Mouse (Mus musculus): ENCODE measurements around the gene Homer2. TPM values are rescaled to one million over a fixed set of nuclear protein-coding genes. Genes with fewer than 3 reads are reported as not detected.
A peak's percentile ranks its signal among the peaks of the same experiment; 100 is the strongest.

Gene Homer2
- polyA plus RNA-seq, 1 experiment from 2014 or later = 36.7 TPM

- H3K4me1 ChIP-seq = peaks cover 7% of the 10 kb centered on the region; the same call in 1 of the 2 replicates
- H3K27me3 ChIP-seq = no peaks in the 10 kb centered on the region
- no peak overlapping the region for H3K4me2 ChIP-seq (replicated peaks)
- 84% methylated on average over 4 of the region's 4 CpGs for WGBS
- no peak overlapping the region for H3K4me3 ChIP-seq
- no peak overlapping the region for H3K27ac ChIP-seq
- H3K9me3 ChIP-seq = no peaks in the 10 kb centered on the region
- no peaks in the 10 kb centered on the region for H3K36me3 ChIP-seq
- no peak for ATAC-seq (ENCODE audit: low FRiP score, low read depth)
- no peak overlapping the region for H3K9ac ChIP-seq
Measured at GRCm38 (mm10) chr7:81566332-81566731, 141.0 kb downstream of the Homer2 start.

GRCm38 (mm10) chr7:81565381-81566055 lies 141.8 kb downstream of the Homer2 start:
- 30% methylated on average over 7 of the region's 7 CpGs for WGBS
- peak; percentile 57; the same call in 1 of the 2 replicates for ATAC-seq (ENCODE audit: low FRiP score, low read depth)
- H3K9me3 ChIP-seq = no peaks in the 10 kb centered on the region
- H3K4me1 ChIP-seq = peaks cover 9% of the 10 kb centered on the region; the same call in 1 of the 2 replicates
- no peaks in the 10 kb centered on the region for H3K27me3 ChIP-seq
- 0 out of 2 replicates have a peak overlapping the region, but pooled peaks have one; percentile 43 for H3K9ac ChIP-seq
- no peaks in the 10 kb centered on the region for H3K36me3 ChIP-seq
- H3K4me3 ChIP-seq = no peak overlapping the region
- no peak overlapping the region for H3K4me2 ChIP-seq (replicated peaks)
- H3K27ac ChIP-seq = no peak overlapping the region

- no peak overlapping the region for H3K4me2 ChIP-seq (replicated peaks)
- no peaks in the 10 kb centered on the region for H3K27me3 ChIP-seq
- WGBS = 74% methylated on average over 7 of the region's 7 CpGs
- H3K9ac ChIP-seq = no peak overlapping the region
- H3K4me3 ChIP-seq = no peak overlapping the region
- H3K36me3 ChIP-seq = no peaks in the 10 kb centered on the region
- ATAC-seq (ENCODE audit: low FRiP score, low read depth) = no peak
- no peaks in the 10 kb centered on the region for H3K9me3 ChIP-seq
- peaks cover 10% of the 10 kb centered on the region; the same call in 1 of the 2 replicates for H3K4me1 ChIP-seq
- H3K27ac ChIP-seq = no peak overlapping the region
Measured at GRCm38 (mm10) chr7:81564766-81565165, 142.6 kb downstream of the Homer2 start.

- H3K9me3 ChIP-seq = no peaks in the 10 kb centered on the region
- WGBS = 73% methylated on average over 4 of the region's 4 CpGs
- no peak for ATAC-seq (ENCODE audit: low FRiP score, low read depth)
- H3K4me3 ChIP-seq = no peak overlapping the region
- no peaks in the 10 kb centered on the region for H3K36me3 ChIP-seq
- no peaks in the 10 kb centered on the region for H3K27me3 ChIP-seq
- peaks cover 10% of the 10 kb centered on the region; the same call in 1 of the 2 replicates for H3K4me1 ChIP-seq
- no peak overlapping the region for H3K4me2 ChIP-seq (replicated peaks)
- H3K9ac ChIP-seq = no peak overlapping the region
- no peak overlapping the region for H3K27ac ChIP-seq
Measured at GRCm38 (mm10) chr7:81563506-81564015, 143.8 kb downstream of the Homer2 start.

- no peaks in the 10 kb centered on the region for H3K9me3 ChIP-seq
- H3K27me3 ChIP-seq = no peaks in the 10 kb centered on the region
- no peak overlapping the region for H3K4me2 ChIP-seq (replicated peaks)
- no peak overlapping the region for H3K4me3 ChIP-seq
- peaks cover 10% of the 10 kb centered on the region; the same call in 1 of the 2 replicates for H3K4me1 ChIP-seq
- no peaks in the 10 kb centered on the region for H3K36me3 ChIP-seq
- no peak overlapping the region for H3K9ac ChIP-seq
- no peak overlapping the region for H3K27ac ChIP-seq
- ATAC-seq (ENCODE audit: low FRiP score, low read depth) = no peak
- WGBS = 75% methylated on average over 5 of the region's 5 CpGs
Measured at GRCm38 (mm10) chr7:81561211-81561610, 146.1 kb downstream of the Homer2 start.

GRCm38 (mm10) chr7:81560101-81561049 lies 147.0 kb downstream of the Homer2 start:
- WGBS = 73% methylated on average over 8 of the region's 8 CpGs
- ATAC-seq (ENCODE audit: low FRiP score, low read depth) = no peak

GRCm38 (mm10) chr7:81559231-81559980 lies 147.9 kb downstream of the Homer2 start:
- Histone ChIP-seq H3K9me3 (0 out of 2 replicates have a peak, but pooled peaks cover 3% of the 10 kb centered on the region), H3K4me3 (no peak overlapping the region), H3K27me3 (no peaks in the 10 kb centered on the region), H3K36me3 (no peaks in the 10 kb centered on the region), H3K27ac (no peak overlapping the region), H3K4me1 (0 out of 2 replicates have a peak, but pooled peaks cover 4% of the 10 kb centered on the region), H3K9ac (no peak overlapping the region), H3K4me2 (replicated peaks) (no peak overlapping the region)
- ATAC-seq (ENCODE audit: low FRiP score, low read depth) = no peak
- 84% methylated on average over 14 of the region's 14 CpGs for WGBS

More at GRCm38 (mm10) chr7:81560101-81561049, 147.0 kb downstream of the Homer2 start:
- Histone ChIP-seq H3K4me3 (no peak overlapping the region), H3K36me3 (no peaks in the 10 kb centered on the region), H3K9ac (no peak overlapping the region), H3K27me3 (no peaks in the 10 kb centered on the region), H3K9me3 (no peaks in the 10 kb centered on the region), H3K4me1 (peaks cover 6% of the 10 kb centered on the region; the same call in 1 of the 2 replicates), H3K27ac (no peak overlapping the region), H3K4me2 (replicated peaks) (no peak overlapping the region)

- no peak overlapping the region for H3K27ac ChIP-seq
- H3K9ac ChIP-seq = no peak overlapping the region
- no peaks in the 10 kb centered on the region for H3K27me3 ChIP-seq
- ATAC-seq (ENCODE audit: low FRiP score, low read depth) = no peak
- 0 out of 2 replicates have a peak, but pooled peaks cover 4% of the 10 kb centered on the region for H3K4me1 ChIP-seq
- no peak overlapping the region for H3K4me2 ChIP-seq (replicated peaks)
- H3K4me3 ChIP-seq = no peak overlapping the region
- WGBS = 68% methylated on average over 4 of the region's 4 CpGs
- 0 out of 2 replicates have a peak, but pooled peaks cover 3% of the 10 kb centered on the region for H3K9me3 ChIP-seq
- no peaks in the 10 kb centered on the region for H3K36me3 ChIP-seq
Measured at GRCm38 (mm10) chr7:81557985-81558360, 149.4 kb downstream of the Homer2 start.

- 0 out of 2 replicates have a peak, but pooled peaks cover 4% of the 10 kb centered on the region for H3K4me1 ChIP-seq
- no peaks in the 10 kb centered on the region for H3K27me3 ChIP-seq
- no peak overlapping the region for H3K9ac ChIP-seq
- H3K36me3 ChIP-seq = no peaks in the 10 kb centered on the region
- no peak overlapping the region for H3K4me3 ChIP-seq
- H3K9me3 ChIP-seq = 0 out of 2 replicates have a peak, but pooled peaks cover 3% of the 10 kb centered on the region
- H3K4me2 ChIP-seq (replicated peaks) = no peak overlapping the region
- ATAC-seq (ENCODE audit: low FRiP score, low read depth) = no peak
- no peak overlapping the region for H3K27ac ChIP-seq
- 72% methylated on average over 7 of the region's 7 CpGs for WGBS
Measured at GRCm38 (mm10) chr7:81557252-81557984, 149.9 kb downstream of the Homer2 start.

GRCm38 (mm10) chr7:81556839-81557238 lies 150.5 kb downstream of the Homer2 start:
- Histone ChIP-seq H3K36me3 (no peaks in the 10 kb centered on the region), H3K4me2 (replicated peaks) (no peak overlapping the region), H3K9ac (no peak overlapping the region), H3K27me3 (no peaks in the 10 kb centered on the region), H3K27ac (no peak overlapping the region), H3K4me3 (no peak overlapping the region), H3K4me1 (0 out of 2 replicates have a peak, but pooled peaks cover 4% of the 10 kb centered on the region), H3K9me3 (0 out of 2 replicates have a peak, but pooled peaks cover 3% of the 10 kb centered on the region)
- 89% methylated on average over 4 of the region's 4 CpGs for WGBS
- no peak for ATAC-seq (ENCODE audit: low FRiP score, low read depth)

- no peak overlapping the region for H3K27ac ChIP-seq
- no peak overlapping the region for H3K4me2 ChIP-seq (replicated peaks)
- H3K4me3 ChIP-seq = no peak overlapping the region
- WGBS = 80% methylated on average over 2 of the region's 2 CpGs
- 0 out of 2 replicates have a peak, but pooled peaks cover 3% of the 10 kb centered on the region for H3K9me3 ChIP-seq
- H3K4me1 ChIP-seq = no peaks in the 10 kb centered on the region
- no peak for ATAC-seq (ENCODE audit: low FRiP score, low read depth)
- H3K9ac ChIP-seq = no peak overlapping the region
- no peaks in the 10 kb centered on the region for H3K36me3 ChIP-seq
- no peaks in the 10 kb centered on the region for H3K27me3 ChIP-seq
Measured at GRCm38 (mm10) chr7:81554369-81554768, 153.0 kb downstream of the Homer2 start.

All from limb, embryonic 13.5 days (tissue).